Mouse (Mus musculus) left cerebral cortex, adult 9 months (tissue): Measurements from ENCODE around the gene Atf2.

Experiments used
- DNase-seq, 2 experiments: peaks; one replicate each; pipeline ENCODE4 v3.0.0; 2022; ENCODE audit warnings: low spot score in 2 of 2

Gene Atf2

DNA sequence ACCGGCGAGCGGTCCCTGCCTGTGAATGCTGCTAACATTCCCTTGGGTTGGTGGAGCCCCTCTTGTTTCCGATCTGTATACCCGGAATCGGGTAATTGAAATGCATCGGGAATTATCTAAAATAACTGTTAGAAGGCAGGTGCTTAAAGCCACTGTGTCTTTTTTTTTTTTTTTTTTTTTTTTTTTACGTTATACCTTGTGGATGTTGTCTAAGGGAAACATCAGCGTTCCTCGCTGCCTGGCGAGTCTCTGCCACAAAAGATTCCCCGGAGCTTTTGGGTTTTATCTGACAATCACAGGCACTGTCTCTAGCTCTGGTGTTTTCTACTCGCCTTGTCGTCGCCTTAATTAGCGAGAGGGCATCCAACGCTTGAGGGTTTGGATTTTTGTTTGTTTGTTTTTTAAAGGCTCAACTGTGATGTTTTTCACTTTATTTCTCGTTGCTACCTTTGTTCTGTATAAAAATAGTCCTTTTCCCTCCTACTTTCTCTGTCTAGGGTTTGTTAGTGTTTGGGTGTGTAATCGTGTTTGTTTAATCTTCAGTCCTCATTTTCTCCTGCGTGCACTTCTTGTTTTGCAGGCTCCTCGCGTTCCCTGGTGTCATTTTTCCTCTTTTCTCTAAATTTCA, 116.6 kb downstream of the Atf2 start:
- DNase-seq, result no peak

DNA sequence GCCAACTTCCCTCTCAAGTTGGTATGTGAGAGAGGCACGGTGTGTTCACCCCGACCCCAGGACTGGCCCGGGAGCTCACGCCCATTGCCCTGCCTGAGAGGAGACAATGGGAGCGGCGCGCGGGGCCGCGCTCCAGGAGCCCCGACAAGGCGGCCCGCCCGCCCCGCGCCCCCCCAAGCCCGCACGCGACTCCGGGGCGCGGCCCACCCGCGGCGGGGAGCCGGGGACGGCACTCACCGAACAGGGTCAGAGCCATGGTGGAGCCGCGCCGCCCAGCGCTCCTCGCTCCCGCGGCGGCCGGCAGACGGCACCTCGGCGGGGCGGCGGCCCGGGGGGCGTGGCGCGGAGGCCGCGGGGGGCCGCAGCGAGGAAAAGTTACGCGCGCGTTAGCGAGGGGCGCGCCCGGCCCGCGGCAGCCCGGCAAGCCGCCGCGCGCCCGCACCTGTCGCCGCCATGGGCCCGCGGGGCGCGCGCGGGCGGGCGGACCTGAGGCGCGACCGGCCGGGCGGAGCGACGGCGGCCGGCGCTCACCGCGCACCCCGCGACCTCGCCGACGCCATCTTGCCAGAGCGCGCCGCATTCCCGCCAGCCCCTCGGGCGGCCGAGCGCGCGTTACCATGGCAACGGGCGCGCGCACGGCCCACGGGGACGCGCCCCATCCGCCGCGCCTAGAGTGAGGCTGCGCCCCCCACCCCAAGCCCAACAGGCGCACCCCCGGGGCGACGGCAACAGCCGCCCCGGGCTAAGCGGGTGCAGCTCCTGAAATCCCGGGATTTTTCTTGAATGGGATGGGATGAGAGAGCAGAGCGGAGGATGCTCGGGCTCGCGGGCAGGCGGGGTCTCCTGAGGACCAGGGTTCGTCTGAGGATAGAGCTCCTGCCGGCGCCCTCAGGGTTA, 117.4 kb downstream of the Atf2 start, which contains the start of gene Chn1:
Gene Chn1, minus strand, starts transcription at position 561 of the 897 bp plus-strand sequence.
- DNase-seq, result peak; percentile 35 to 59

DNA sequence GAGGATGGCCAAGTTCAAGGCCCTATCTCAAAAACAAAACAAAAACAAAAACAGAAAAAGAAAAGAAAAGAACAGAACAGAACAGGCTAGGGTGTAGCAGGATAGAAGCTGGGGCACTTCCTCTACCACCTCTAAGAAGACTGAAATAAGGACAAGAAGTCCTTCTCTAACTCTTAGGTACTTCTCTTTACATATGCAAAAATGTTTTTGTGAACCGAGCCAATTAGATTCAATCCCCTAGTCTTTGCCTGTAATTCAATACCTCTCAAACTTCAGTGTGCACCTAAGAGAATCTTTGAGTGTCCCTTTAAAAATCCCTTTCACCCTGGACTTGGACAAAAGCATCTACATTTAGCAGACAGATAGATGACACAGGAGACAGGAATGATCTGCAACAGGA, 119.5 kb downstream of the Atf2 start:
- no peak for DNase-seq

DNA sequence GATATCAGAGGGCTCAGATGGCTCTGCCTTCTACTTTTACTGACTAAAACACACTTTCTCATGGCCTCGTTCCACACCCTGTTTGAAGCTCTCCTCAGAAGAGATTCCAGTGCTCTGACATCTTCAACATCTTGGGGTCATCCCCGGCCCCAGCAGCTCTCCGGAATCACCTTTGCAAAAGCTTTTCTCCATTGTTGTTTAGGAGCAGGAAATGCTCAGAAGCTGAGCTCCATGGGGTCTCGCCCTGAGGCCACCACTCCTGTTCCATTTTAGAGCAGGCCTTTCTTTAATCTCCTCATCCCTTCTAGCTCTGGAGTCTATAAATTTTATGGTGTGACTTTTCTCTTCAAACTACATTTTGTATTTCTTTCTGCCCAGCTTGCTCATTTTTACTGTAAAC, 123.8 kb downstream of the Atf2 start:
- DNase-seq, result no peak
